Mouse (Mus musculus): ENCODE data around the gene Cox17. TPM values are rescaled to one million over a fixed set of nuclear protein-coding genes. Genes with fewer than 3 reads are reported as not detected.

The Cox17 gene
- polyA plus RNA-seq, 1 experiment from 2014 or later = 97.1 TPM

GRCm38 (mm10) chr16:38379493-38379892 lies 32.7 kb downstream of the Cox17 start:
- 45% methylated on average over 3 of the region's 3 CpGs for whole genome bisulfite sequencing
- ATAC-seq (ENCODE audit: low FRiP score) = no peak
- Histone ChIP-seq H3K4me2 (replicated peaks) (no peak overlapping the region), H3K4me3 (replicated peaks; ENCODE audit: low read length) (no peak overlapping the region), H3K9me3 (ENCODE audit: control insufficient read depth, low read length) (no peaks in the 10 kb centered on the region), H3K36me3 (replicated peaks; ENCODE audit: control insufficient read depth, insufficient read depth) (no peaks in the 10 kb centered on the region), H3K4me1 (replicated peaks; ENCODE audit: control insufficient read depth, insufficient read depth, low read length) (no peaks in the 10 kb centered on the region), H3K9ac (no peak overlapping the region), H3K27ac (no peak overlapping the region), H3K27me3 (ENCODE audit: control insufficient read depth, insufficient read depth, low read length) (no peaks in the 10 kb centered on the region)
- no peak for DNase-seq (ENCODE audit: low spot score)

GRCm38 (mm10) chr16:38379926-38380325 lies 33.1 kb downstream of the Cox17 start:
- no peaks in the 10 kb centered on the region for H3K36me3 ChIP-seq (replicated peaks; ENCODE audit: control insufficient read depth, insufficient read depth)
- no peak overlapping the region for H3K4me3 ChIP-seq (replicated peaks; ENCODE audit: low read length)
- no peak for ATAC-seq (ENCODE audit: low FRiP score)
- H3K9ac ChIP-seq = no peak overlapping the region
- 95% methylated on average over 3 of the region's 3 CpGs for WGBS
- no peaks in the 10 kb centered on the region for H3K9me3 ChIP-seq (ENCODE audit: control insufficient read depth, low read length)
- no peak for DNase-seq (ENCODE audit: low spot score)
- no peak overlapping the region for H3K27ac ChIP-seq
- H3K27me3 ChIP-seq (ENCODE audit: control insufficient read depth, insufficient read depth, low read length) = no peaks in the 10 kb centered on the region
- H3K4me2 ChIP-seq (replicated peaks) = no peak overlapping the region
- H3K4me1 ChIP-seq (replicated peaks; ENCODE audit: control insufficient read depth, insufficient read depth, low read length) = no peaks in the 10 kb centered on the region

GRCm38 (mm10) chr16:38383683-38384082 lies 36.9 kb downstream of the Cox17 start:
- Histone ChIP-seq H3K27me3 (ENCODE audit: control insufficient read depth, insufficient read depth, low read length) (no peaks in the 10 kb centered on the region), H3K9ac (no peak overlapping the region), H3K4me3 (replicated peaks; ENCODE audit: low read length) (no peak overlapping the region), H3K4me2 (replicated peaks) (no peak overlapping the region), H3K9me3 (ENCODE audit: control insufficient read depth, low read length) (no peaks in the 10 kb centered on the region), H3K36me3 (replicated peaks; ENCODE audit: control insufficient read depth, insufficient read depth) (no peaks in the 10 kb centered on the region), H3K4me1 (replicated peaks; ENCODE audit: control insufficient read depth, insufficient read depth, low read length) (no peaks in the 10 kb centered on the region), H3K27ac (no peak overlapping the region)
- 80% methylated on average over 2 of the region's 2 CpGs for WGBS
- ATAC-seq (ENCODE audit: low FRiP score) (no peak), DNase-seq (ENCODE audit: low spot score) (no peak)

GRCm38 (mm10) chr16:38385184-38385634 lies 38.4 kb downstream of the Cox17 start:
- Histone ChIP-seq H3K9me3 (ENCODE audit: control insufficient read depth, low read length) (no peaks in the 10 kb centered on the region), H3K36me3 (replicated peaks; ENCODE audit: control insufficient read depth, insufficient read depth) (no peaks in the 10 kb centered on the region), H3K9ac (no peak overlapping the region), H3K27ac (no peak overlapping the region), H3K4me3 (replicated peaks; ENCODE audit: low read length) (no peak overlapping the region), H3K27me3 (ENCODE audit: control insufficient read depth, insufficient read depth, low read length) (no peaks in the 10 kb centered on the region), H3K4me1 (replicated peaks; ENCODE audit: control insufficient read depth, insufficient read depth, low read length) (no peaks in the 10 kb centered on the region), H3K4me2 (replicated peaks) (no peak overlapping the region)
- no peak for ATAC-seq (ENCODE audit: low FRiP score)
- WGBS = 92% methylated on average over 6 of the region's 6 CpGs
- DNase-seq (ENCODE audit: low spot score) = no peak

GRCm38 (mm10) chr16:38385700-38386099 lies 38.9 kb downstream of the Cox17 start:
- ATAC-seq (ENCODE audit: low FRiP score) (no peak), DNase-seq (ENCODE audit: low spot score) (no peak)
- Histone ChIP-seq H3K27ac (no peak overlapping the region), H3K4me2 (replicated peaks) (no peak overlapping the region), H3K4me3 (replicated peaks; ENCODE audit: low read length) (no peak overlapping the region), H3K9me3 (ENCODE audit: control insufficient read depth, low read length) (no peaks in the 10 kb centered on the region), H3K36me3 (replicated peaks; ENCODE audit: control insufficient read depth, insufficient read depth) (no peaks in the 10 kb centered on the region), H3K4me1 (replicated peaks; ENCODE audit: control insufficient read depth, insufficient read depth, low read length) (no peaks in the 10 kb centered on the region), H3K9ac (no peak overlapping the region), H3K27me3 (ENCODE audit: control insufficient read depth, insufficient read depth, low read length) (no peaks in the 10 kb centered on the region)
- WGBS = 97% methylated on average over 4 of the region's 4 CpGs

- Histone ChIP-seq H3K9me3 (ENCODE audit: control insufficient read depth, low read length) (no peaks in the 10 kb centered on the region), H3K4me1 (replicated peaks; ENCODE audit: control insufficient read depth, insufficient read depth, low read length) (no peaks in the 10 kb centered on the region), H3K27ac (no peak overlapping the region), H3K9ac (no peak overlapping the region), H3K4me2 (replicated peaks) (no peak overlapping the region), H3K36me3 (replicated peaks; ENCODE audit: control insufficient read depth, insufficient read depth) (no peaks in the 10 kb centered on the region), H3K27me3 (ENCODE audit: control insufficient read depth, insufficient read depth, low read length) (no peaks in the 10 kb centered on the region), H3K4me3 (replicated peaks; ENCODE audit: low read length) (no peak overlapping the region)
- ATAC-seq (ENCODE audit: low FRiP score) (no peak), DNase-seq (ENCODE audit: low spot score) (no peak)
- WGBS = 88% methylated on average over 6 of the region's 6 CpGs
Observed at GRCm38 (mm10) chr16:38387389-38387788, 40.6 kb downstream of the Cox17 start.

- no peak overlapping the region for H3K4me3 ChIP-seq (replicated peaks; ENCODE audit: low read length)
- H3K27me3 ChIP-seq (ENCODE audit: control insufficient read depth, insufficient read depth, low read length) = no peaks in the 10 kb centered on the region
- no peak overlapping the region for H3K9ac ChIP-seq
- DNase-seq (ENCODE audit: low spot score) = no peak
- no peaks in the 10 kb centered on the region for H3K4me1 ChIP-seq (replicated peaks; ENCODE audit: control insufficient read depth, insufficient read depth, low read length)
- H3K4me2 ChIP-seq (replicated peaks) = no peak overlapping the region
- no peaks in the 10 kb centered on the region for H3K36me3 ChIP-seq (replicated peaks; ENCODE audit: control insufficient read depth, insufficient read depth)
- no peak for ATAC-seq (ENCODE audit: low FRiP score)
- no peak overlapping the region for H3K27ac ChIP-seq
- 82% methylated on average over 6 of the region's 6 CpGs for whole genome bisulfite sequencing
- no peaks in the 10 kb centered on the region for H3K9me3 ChIP-seq (ENCODE audit: control insufficient read depth, low read length)
Observed at GRCm38 (mm10) chr16:38388757-38389156, 42.0 kb downstream of the Cox17 start.

GRCm38 (mm10) chr16:38389284-38389893 lies 42.6 kb downstream of the Cox17 start:
- no peak overlapping the region for H3K4me3 ChIP-seq (replicated peaks; ENCODE audit: low read length)
- 84% methylated on average over 8 of the region's 8 CpGs for WGBS
- ATAC-seq (ENCODE audit: low FRiP score) = no peak

GRCm38 (mm10) chr16:38390322-38390721 lies 43.5 kb downstream of the Cox17 start:
- 91% methylated on average over 7 of the region's 7 CpGs for WGBS
- no peak for ATAC-seq (ENCODE audit: low FRiP score)

More at GRCm38 (mm10) chr16:38389284-38389893, 42.6 kb downstream of the Cox17 start:
- Histone ChIP-seq H3K9ac (no peak overlapping the region), H3K9me3 (ENCODE audit: control insufficient read depth, low read length) (no peaks in the 10 kb centered on the region), H3K4me2 (replicated peaks) (no peak overlapping the region), H3K36me3 (replicated peaks; ENCODE audit: control insufficient read depth, insufficient read depth) (no peaks in the 10 kb centered on the region), H3K27ac (no peak overlapping the region), H3K27me3 (ENCODE audit: control insufficient read depth, insufficient read depth, low read length) (no peaks in the 10 kb centered on the region), H3K4me1 (replicated peaks; ENCODE audit: control insufficient read depth, insufficient read depth, low read length) (no peaks in the 10 kb centered on the region)
- DNase-seq (ENCODE audit: low spot score) = no peak

More at GRCm38 (mm10) chr16:38390322-38390721, 43.5 kb downstream of the Cox17 start:
- Histone ChIP-seq H3K9ac (no peak overlapping the region), H3K9me3 (ENCODE audit: control insufficient read depth, low read length) (no peaks in the 10 kb centered on the region), H3K27ac (no peak overlapping the region), H3K4me1 (replicated peaks; ENCODE audit: control insufficient read depth, insufficient read depth, low read length) (no peaks in the 10 kb centered on the region), H3K4me3 (replicated peaks; ENCODE audit: low read length) (no peak overlapping the region), H3K36me3 (replicated peaks; ENCODE audit: control insufficient read depth, insufficient read depth) (no peaks in the 10 kb centered on the region), H3K27me3 (ENCODE audit: control insufficient read depth, insufficient read depth, low read length) (no peaks in the 10 kb centered on the region), H3K4me2 (replicated peaks) (no peak overlapping the region)
- no peak for DNase-seq (ENCODE audit: low spot score)
